Mouse (Mus musculus) intestine, postnatal 0 days (tissue): ENCODE results near the gene Cenpm. TPM values are rescaled to one million over a fixed set of nuclear protein-coding genes. Genes with fewer than 3 reads are reported as not detected.
A peak's percentile ranks its signal among the peaks of the same experiment; 100 is the strongest.

Experiments
- ATAC-seq: fragments of 200-750 bp; cut with Nextera tagmentation; 2 replicates; pipeline ENCODE4 v1.8.0; 2017; ENCODE audit warnings: mild to moderate bottlenecking, moderate TSS enrichment, moderate library complexity
- H3K27ac ChIP-seq: fragments of 300-500 bp; sonication (generic); 2 replicates; pipeline ENCODE4 v1.5.1; 2014; ENCODE audit warnings: mild to moderate bottlenecking, low read depth, low read length, moderate library complexity
- H3K27me3 ChIP-seq: fragments of 300-500 bp; sonication (generic); replicated peaks from 2 replicates; pipeline ENCODE4 v1.6.1; 2014; ENCODE audit warnings: low read length, mixed read lengths; ENCODE audit not compliant: control insufficient read depth, insufficient read depth
- H3K36me3 ChIP-seq: fragments of 300-500 bp; sonication (generic); 2 replicates; pipeline ENCODE4 v1.6.1; 2014; ENCODE audit warnings: mild to moderate bottlenecking, moderate library complexity; ENCODE audit not compliant: control insufficient read depth, insufficient read depth
- H3K4me1 ChIP-seq: fragments of 300-500 bp; sonication (generic); replicated peaks from 2 replicates; pipeline ENCODE4 v1.6.1; 2014; ENCODE audit warnings: antibody characterized with exemption, low read length, mixed read lengths; ENCODE audit not compliant: control insufficient read depth, insufficient read depth
- H3K4me2 ChIP-seq: fragments of 300-500 bp; sonication (generic); replicated peaks from 2 replicates; pipeline ENCODE4 v1.6.1; 2014; ENCODE audit warnings: low read depth, mild to moderate bottlenecking, moderate library complexity
- H3K4me3 ChIP-seq: fragments of 300-500 bp; sonication (generic); 2 replicates; pipeline ENCODE4 v1.5.1; 2014; ENCODE audit warnings: low read depth, low read length
- H3K9ac ChIP-seq: fragments of 300-500 bp; sonication (generic); 2 replicates; pipeline ENCODE4 v1.6.1; 2014; ENCODE audit warnings: mild to moderate bottlenecking, low read depth, low read length
- H3K9me3 ChIP-seq: fragments of 300-500 bp; sonication (generic); 2 replicates; pipeline ENCODE4 v1.6.1; 2016; ENCODE audit warnings: mixed run types; ENCODE audit not compliant: control insufficient read depth
- CTCF ChIP-seq: sonication (generic); IDR thresholded peaks from 2 replicates; pipeline ENCODE4 v1.5.1; 2016; ENCODE audit warnings: low read depth, mild to moderate bottlenecking, control low read depth, antibody characterized with exemption, moderate library complexity
- WGBS: fragments of 180-500 bp; shearing (Covaris S2); extraction: QIAGEN DNeasy Blood & Tissue Kit; methylation state at CpG from one replicate; pipeline ENCODE4 v1.1.7; 2014; 5-methylcytosine and 5-hydroxymethylcytosine counted together
- polyA plus RNA-seq: library from polyadenylated mRNA; unstranded; fragments of >200 nt; fragmentation: Nextera tagmentation; extraction: Ambion mirVana; gene quantifications from 2 replicates; pipeline ENCODE4 v1.2.1, GENCODE M21; 2015

Gene Cenpm
- polyA plus RNA-seq, 1 experiment from 2014 or later: 14.8 TPM

DNA sequence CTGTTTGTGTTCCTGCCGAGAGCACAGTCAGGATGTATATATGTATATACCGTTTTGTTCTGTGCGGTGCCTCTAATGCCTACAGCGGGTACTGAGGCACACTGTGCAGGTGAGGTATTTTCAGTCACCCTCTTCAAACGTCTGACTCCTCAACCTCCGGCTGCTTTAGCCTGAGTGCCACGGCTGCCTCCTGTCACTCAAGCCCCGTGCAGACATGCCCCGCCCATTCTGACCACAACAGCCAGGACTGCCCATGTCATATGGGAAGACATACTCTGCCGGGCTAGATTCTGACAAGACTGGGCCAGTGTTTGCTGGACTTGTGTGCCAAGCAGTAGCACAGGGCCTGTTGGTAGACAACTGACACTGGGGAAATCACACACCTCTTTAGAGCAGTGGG lies 8.9 kb downstream of the Cenpm start:
- H3K4me1 ChIP-seq: no peaks in the 10 kb centered on the region

DNA sequence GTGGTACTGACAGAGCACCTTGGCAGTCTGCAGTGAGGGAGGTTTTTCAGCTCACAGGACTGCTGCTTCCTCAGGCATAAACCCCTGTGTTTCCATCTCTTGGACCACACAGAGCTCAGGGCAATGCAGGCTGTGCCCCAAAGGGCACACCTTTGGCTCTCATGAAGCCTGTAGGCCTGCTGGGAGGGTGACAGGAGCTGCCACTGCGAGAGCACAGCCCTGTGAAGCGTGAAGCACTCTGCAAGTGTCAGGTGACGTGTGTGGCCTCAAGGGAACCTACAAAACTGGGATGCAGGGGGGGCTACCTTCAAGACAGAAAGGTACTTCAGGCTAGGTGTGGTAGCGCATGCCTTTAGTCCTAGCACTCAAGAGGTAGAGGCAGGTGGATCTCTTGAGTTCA lies 11.9 kb downstream of the Cenpm start:
- Histone ChIP-seq H3K4me3 (no peak overlapping the region), H3K9ac (no peak overlapping the region), H3K4me1 (no peaks in the 10 kb centered on the region), H3K27me3 (no peaks in the 10 kb centered on the region), H3K4me2 (no peak overlapping the region), H3K27ac (no peak overlapping the region), H3K36me3 (no peaks in the 10 kb centered on the region), H3K9me3 (no peaks in the 10 kb centered on the region)
- no peak for TF ChIP-seq CTCF
- 84% methylated on average over 4 of the region's 4 CpGs for WGBS
- ATAC-seq: no peak

More for the DNA sequence above, 8.9 kb downstream of the Cenpm start:
- H3K36me3 ChIP-seq: no peaks in the 10 kb centered on the region
- H3K4me3 ChIP-seq: no peak overlapping the region
- H3K27ac ChIP-seq: no peak overlapping the region
- no peak for TF ChIP-seq CTCF
- no peak for ATAC-seq
- no peaks in the 10 kb centered on the region for H3K27me3 ChIP-seq
- H3K4me2 ChIP-seq: no peak overlapping the region
- H3K9ac ChIP-seq: no peak overlapping the region
- no peaks in the 10 kb centered on the region for H3K9me3 ChIP-seq
- WGBS: 76% methylated on average over 10 of the region's 10 CpGs

DNA sequence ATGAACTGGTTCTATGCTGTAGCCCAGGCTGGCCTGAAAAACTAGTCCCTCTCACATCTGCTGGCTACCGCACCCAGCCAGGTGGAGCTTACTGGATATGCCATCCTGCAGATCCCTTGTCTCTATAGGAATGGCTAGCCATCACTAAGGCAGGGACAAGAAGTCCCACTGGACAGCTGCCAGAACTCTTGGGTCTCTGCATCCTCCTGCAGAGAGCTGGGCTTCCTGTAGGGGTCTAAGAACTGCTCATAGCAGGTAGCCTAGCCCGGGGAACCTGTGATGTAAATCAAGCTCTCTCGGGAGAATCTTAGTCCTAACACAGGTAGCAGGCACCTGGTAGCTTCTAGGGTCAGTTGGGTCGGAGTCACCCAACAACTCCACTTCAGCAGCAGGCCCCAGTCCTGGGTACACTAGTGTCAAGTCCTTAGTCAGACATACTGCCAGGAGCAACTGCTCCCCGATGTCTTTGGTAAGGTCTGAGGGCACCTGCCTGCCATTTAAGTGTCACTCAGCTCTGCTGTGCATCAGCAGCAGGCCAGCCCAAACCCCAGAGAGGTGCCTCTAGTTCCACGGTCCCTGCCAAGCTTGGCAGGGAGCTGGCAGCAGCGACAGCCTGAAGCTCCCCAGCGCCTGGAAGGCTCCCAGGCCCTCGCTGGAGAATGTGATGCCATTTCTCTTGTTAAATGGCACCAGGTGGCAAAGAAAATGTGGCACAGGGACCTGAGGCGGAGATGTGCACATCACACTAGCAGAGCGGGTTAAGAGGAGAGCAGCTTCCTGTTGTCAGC lies 12.8 kb downstream of the Cenpm start:
- no peak for ATAC-seq
- H3K27me3 ChIP-seq: no peaks in the 10 kb centered on the region
- WGBS: 72% methylated on average over 11 of the region's 11 CpGs
- no peak for TF ChIP-seq CTCF
- no peaks in the 10 kb centered on the region for H3K9me3 ChIP-seq
- no peak overlapping the region for H3K9ac ChIP-seq
- no peaks in the 10 kb centered on the region for H3K4me1 ChIP-seq
- H3K27ac ChIP-seq: no peak overlapping the region
- no peak overlapping the region for H3K4me3 ChIP-seq
- no peaks in the 10 kb centered on the region for H3K36me3 ChIP-seq
- no peak overlapping the region for H3K4me2 ChIP-seq

- no peak overlapping the region for H3K4me3 ChIP-seq
Observed at GRCm38 (mm10) chr15:82231100-82231499, 13.4 kb downstream of the Cenpm start.

GRCm38 (mm10) chr15:82230098-82230611 lies 14.4 kb downstream of the Cenpm start:
- H3K9me3 ChIP-seq: no peaks in the 10 kb centered on the region
- H3K9ac ChIP-seq: no peak overlapping the region
- no peaks in the 10 kb centered on the region for H3K36me3 ChIP-seq
- H3K27ac ChIP-seq: no peak overlapping the region
- 87% methylated on average over 6 of the region's 6 CpGs for WGBS
- peaks cover 9% of the 10 kb centered on the region; the same call in 1 of the 2 replicates for H3K27me3 ChIP-seq
- no peak overlapping the region for H3K4me3 ChIP-seq
- ATAC-seq: no peak
- no peaks in the 10 kb centered on the region for H3K4me1 ChIP-seq
- no peak for TF ChIP-seq CTCF
- no peak overlapping the region for H3K4me2 ChIP-seq

More at GRCm38 (mm10) chr15:82231100-82231499, 13.4 kb downstream of the Cenpm start:
- H3K9ac ChIP-seq: no peak overlapping the region
- H3K4me1 ChIP-seq: no peaks in the 10 kb centered on the region
- WGBS: 58% methylated on average over 4 of the region's 4 CpGs
- no peak overlapping the region for H3K27ac ChIP-seq
- no peaks in the 10 kb centered on the region for H3K36me3 ChIP-seq
- no peak for TF ChIP-seq CTCF
- ATAC-seq: peak; percentile 46; the same call in 1 of the 2 replicates
- no peak overlapping the region for H3K4me2 ChIP-seq
- H3K9me3 ChIP-seq: no peaks in the 10 kb centered on the region
- H3K27me3 ChIP-seq: 0 out of 2 replicates have a peak, but pooled peaks cover under 1% of the 10 kb centered on the region

DNA sequence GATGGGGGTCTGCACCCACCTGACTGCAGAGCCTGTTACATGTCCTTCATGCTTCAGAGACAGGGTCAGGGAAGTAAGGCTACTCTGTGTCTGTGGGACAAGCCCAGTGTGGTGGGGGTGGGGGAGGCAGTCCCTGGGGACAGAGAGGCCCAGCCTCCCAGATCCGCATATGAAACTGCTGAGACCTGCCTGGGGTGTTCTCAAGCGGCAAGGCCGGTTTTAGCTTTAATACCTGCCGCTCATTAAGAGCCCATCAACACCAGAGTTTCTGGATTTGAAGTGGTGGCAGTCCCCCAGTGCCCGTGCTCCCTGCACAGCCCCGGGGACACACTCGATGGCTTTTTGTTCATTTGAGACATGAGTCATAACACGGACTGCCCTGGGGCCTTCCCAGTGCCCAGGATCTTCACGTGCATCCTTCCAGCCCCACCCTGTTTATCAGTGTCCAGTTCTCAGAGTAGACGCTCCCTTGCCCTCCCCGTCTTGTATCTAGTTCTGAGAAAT lies 15.0 kb downstream of the Cenpm start:
- Histone ChIP-seq H3K4me1 (no peaks in the 10 kb centered on the region), H3K36me3 (no peaks in the 10 kb centered on the region), H3K9ac (no peak overlapping the region), H3K9me3 (no peaks in the 10 kb centered on the region), H3K4me3 (no peak overlapping the region), H3K27ac (no peak overlapping the region), H3K4me2 (no peak overlapping the region), H3K27me3 (peaks cover 13% of the 10 kb centered on the region; the same call in 1 of the 2 replicates)
- ATAC-seq: no peak
- no peak for TF ChIP-seq CTCF
- WGBS: 46% methylated on average over 11 of the region's 11 CpGs
